Mouse (Mus musculus): ENCODE measurements around the gene Hax1. TPM values are rescaled to one million over a fixed set of nuclear protein-coding genes. Genes with fewer than 3 reads are reported as not detected.

Gene Hax1
- polyA plus RNA-seq, 1 experiment = 170 TPM

GRCm38 (mm10) chr3:89982426-89982825 is 16.2 kb downstream of the Hax1 start:
- Histone ChIP-seq H3K9me3 (replicated peaks; ENCODE audit: control insufficient read depth, insufficient read depth, low read length, poor library complexity, severe bottlenecking) (no peaks in the 10 kb centered on the region), H3K4me3 (ENCODE audit: low read depth, low read length) (no peak overlapping the region), H3K4me1 (ENCODE audit: control insufficient read depth, insufficient read depth, low read length) (no peaks in the 10 kb centered on the region), H3K27ac (ENCODE audit: insufficient read depth, low read length) (no peak overlapping the region), H3K9ac (ENCODE audit: low read depth, poor library complexity, severe bottlenecking) (no peak overlapping the region), H3K36me3 (ENCODE audit: control insufficient read depth, insufficient read depth, low read length, poor library complexity, severe bottlenecking) (no peaks in the 10 kb centered on the region), H3K27me3 (ENCODE audit: control insufficient read depth, insufficient read depth, low read length, poor library complexity, severe bottlenecking) (no peaks in the 10 kb centered on the region)
- TF ChIP-seq EP300 (IDR thresholded peaks at IDR 0.05; ENCODE audit: insufficient read depth, low read depth, low read length) = no peak
- no peak for TF ChIP-seq POLR2A (IDR thresholded peaks at IDR 0.05; ENCODE audit: insufficient read depth, low read length)
- no peak for TF ChIP-seq CTCF (IDR thresholded peaks at IDR 0.05; ENCODE audit: low read depth, low read length)

- Histone ChIP-seq H3K36me3 (ENCODE audit: control insufficient read depth, insufficient read depth, low read length, poor library complexity, severe bottlenecking) (no peaks in the 10 kb centered on the region), H3K9me3 (replicated peaks; ENCODE audit: control insufficient read depth, insufficient read depth, low read length, poor library complexity, severe bottlenecking) (no peaks in the 10 kb centered on the region), H3K27me3 (ENCODE audit: control insufficient read depth, insufficient read depth, low read length, poor library complexity, severe bottlenecking) (no peaks in the 10 kb centered on the region), H3K4me3 (ENCODE audit: low read depth, low read length) (no peak overlapping the region), H3K9ac (ENCODE audit: low read depth, poor library complexity, severe bottlenecking) (no peak overlapping the region), H3K4me1 (ENCODE audit: control insufficient read depth, insufficient read depth, low read length) (no peaks in the 10 kb centered on the region), H3K27ac (ENCODE audit: insufficient read depth, low read length) (no peak overlapping the region)
- TF ChIP-seq EP300 (IDR thresholded peaks at IDR 0.05; ENCODE audit: insufficient read depth, low read depth, low read length) (no peak), POLR2A (IDR thresholded peaks at IDR 0.05; ENCODE audit: insufficient read depth, low read length) (no peak), CTCF (IDR thresholded peaks at IDR 0.05; ENCODE audit: low read depth, low read length) (no peak)
These were observed 21.7 kb downstream of the Hax1 start for GRCm38 (mm10) chr3:89976859-89977258.

- no peak overlapping the region for H3K27ac ChIP-seq (ENCODE audit: insufficient read depth, low read length)
- H3K27me3 ChIP-seq (ENCODE audit: control insufficient read depth, insufficient read depth, low read length, poor library complexity, severe bottlenecking) = no peaks in the 10 kb centered on the region
- no peak for TF ChIP-seq CTCF (IDR thresholded peaks at IDR 0.05; ENCODE audit: low read depth, low read length)
- no peak for TF ChIP-seq EP300 (IDR thresholded peaks at IDR 0.05; ENCODE audit: insufficient read depth, low read depth, low read length)
- no peak for TF ChIP-seq POLR2A (IDR thresholded peaks at IDR 0.05; ENCODE audit: insufficient read depth, low read length)
These were observed 30.1 kb downstream of the Hax1 start for GRCm38 (mm10) chr3:89968509-89968908.

GRCm38 (mm10) chr3:89966946-89967345 is 31.6 kb downstream of the Hax1 start:
- Histone ChIP-seq H3K4me3 (ENCODE audit: low read depth, low read length) (no peak overlapping the region), H3K27ac (ENCODE audit: insufficient read depth, low read length) (no peak overlapping the region), H3K9ac (ENCODE audit: low read depth, poor library complexity, severe bottlenecking) (no peak overlapping the region), H3K36me3 (ENCODE audit: control insufficient read depth, insufficient read depth, low read length, poor library complexity, severe bottlenecking) (no peaks in the 10 kb centered on the region), H3K4me1 (ENCODE audit: control insufficient read depth, insufficient read depth, low read length) (peaks cover 2% of the 10 kb centered on the region), H3K9me3 (replicated peaks; ENCODE audit: control insufficient read depth, insufficient read depth, low read length, poor library complexity, severe bottlenecking) (no peaks in the 10 kb centered on the region), H3K27me3 (ENCODE audit: control insufficient read depth, insufficient read depth, low read length, poor library complexity, severe bottlenecking) (no peaks in the 10 kb centered on the region)
- peak; percentile 31 for TF ChIP-seq CTCF (IDR thresholded peaks at IDR 0.05; ENCODE audit: low read depth, low read length)
- TF ChIP-seq EP300 (IDR thresholded peaks at IDR 0.05; ENCODE audit: insufficient read depth, low read depth, low read length) = no peak

More at GRCm38 (mm10) chr3:89968509-89968908, 30.1 kb downstream of the Hax1 start:
- Histone ChIP-seq H3K4me3 (ENCODE audit: low read depth, low read length) (no peak overlapping the region), H3K9ac (ENCODE audit: low read depth, poor library complexity, severe bottlenecking) (no peak overlapping the region), H3K36me3 (ENCODE audit: control insufficient read depth, insufficient read depth, low read length, poor library complexity, severe bottlenecking) (no peaks in the 10 kb centered on the region), H3K9me3 (replicated peaks; ENCODE audit: control insufficient read depth, insufficient read depth, low read length, poor library complexity, severe bottlenecking) (no peaks in the 10 kb centered on the region), H3K4me1 (ENCODE audit: control insufficient read depth, insufficient read depth, low read length) (no peaks in the 10 kb centered on the region)

- Histone ChIP-seq H3K36me3 (ENCODE audit: control insufficient read depth, insufficient read depth, low read length, poor library complexity, severe bottlenecking) (no peaks in the 10 kb centered on the region), H3K4me1 (ENCODE audit: control insufficient read depth, insufficient read depth, low read length) (peaks cover 3% of the 10 kb centered on the region), H3K27ac (ENCODE audit: insufficient read depth, low read length) (no peak overlapping the region), H3K9ac (ENCODE audit: low read depth, poor library complexity, severe bottlenecking) (no peak overlapping the region), H3K4me3 (ENCODE audit: low read depth, low read length) (no peak overlapping the region), H3K27me3 (ENCODE audit: control insufficient read depth, insufficient read depth, low read length, poor library complexity, severe bottlenecking) (no peaks in the 10 kb centered on the region), H3K9me3 (replicated peaks; ENCODE audit: control insufficient read depth, insufficient read depth, low read length, poor library complexity, severe bottlenecking) (no peaks in the 10 kb centered on the region)
- no peak for TF ChIP-seq EP300 (IDR thresholded peaks at IDR 0.05; ENCODE audit: insufficient read depth, low read depth, low read length)
- no peak for TF ChIP-seq POLR2A (IDR thresholded peaks at IDR 0.05; ENCODE audit: insufficient read depth, low read length)
- no peak for TF ChIP-seq CTCF (IDR thresholded peaks at IDR 0.05; ENCODE audit: low read depth, low read length)
These were observed 32.6 kb downstream of the Hax1 start for GRCm38 (mm10) chr3:89965972-89966371.

GRCm38 (mm10) chr3:89965557-89965956 is 33.0 kb downstream of the Hax1 start:
- no peak for TF ChIP-seq EP300 (IDR thresholded peaks at IDR 0.05; ENCODE audit: insufficient read depth, low read depth, low read length)
- TF ChIP-seq POLR2A (IDR thresholded peaks at IDR 0.05; ENCODE audit: insufficient read depth, low read length) = no peak
- H3K4me1 ChIP-seq (ENCODE audit: control insufficient read depth, insufficient read depth, low read length) = peaks cover 3% of the 10 kb centered on the region
- H3K27ac ChIP-seq (ENCODE audit: insufficient read depth, low read length) = no peak overlapping the region
- no peak overlapping the region for H3K9ac ChIP-seq (ENCODE audit: low read depth, poor library complexity, severe bottlenecking)
- no peaks in the 10 kb centered on the region for H3K36me3 ChIP-seq (ENCODE audit: control insufficient read depth, insufficient read depth, low read length, poor library complexity, severe bottlenecking)
- no peak overlapping the region for H3K4me3 ChIP-seq (ENCODE audit: low read depth, low read length)
- H3K9me3 ChIP-seq (replicated peaks; ENCODE audit: control insufficient read depth, insufficient read depth, low read length, poor library complexity, severe bottlenecking) = no peaks in the 10 kb centered on the region
- H3K27me3 ChIP-seq (ENCODE audit: control insufficient read depth, insufficient read depth, low read length, poor library complexity, severe bottlenecking) = no peaks in the 10 kb centered on the region
